Mouse (Mus musculus) limb, embryonic 13.5 days (tissue): ENCODE measurements at regions not wholly inside any gene's neighbourhood (a gene's known extent, or its start where the extent isn't known, plus 50 kb on each side); places are given as distances from the start of the nearest gene placed in this dataset.
"Not testable (repeated sequence)": the region's sequence is repeated elsewhere in the genome, so short reads cannot be mapped to it uniquely, and the experiment has no call there.

Experiments
- ATAC-seq: fragments of 200-750 bp; cut with Nextera tagmentation; 2 replicates; pipeline ENCODE4 v1.8.0; 2017; ENCODE audit warnings: low read depth, moderate number of reproducible peaks, moderate TSS enrichment; ENCODE audit not compliant: low FRiP score
- H3K27ac ChIP-seq: fragments of 300-500 bp; sonication (generic); 2 replicates; pipeline ENCODE4 v1.5.1; 2015; ENCODE audit warnings: inconsistent platforms, mild to moderate bottlenecking, moderate library complexity
- H3K27me3 ChIP-seq: fragments of 300-500 bp; sonication (generic); 2 replicates; pipeline ENCODE4 v1.6.1; 2015; ENCODE audit warnings: mild to moderate bottlenecking, inconsistent platforms
- H3K36me3 ChIP-seq: fragments of 300-500 bp; sonication (generic); 2 replicates; pipeline ENCODE4 v1.6.1; 2015; ENCODE audit warnings: inconsistent platforms, mild to moderate bottlenecking, moderate library complexity
- H3K4me1 ChIP-seq: fragments of 300-500 bp; sonication (generic); 2 replicates; pipeline ENCODE4 v1.6.1; 2015; ENCODE audit warnings: inconsistent platforms
- H3K4me2 ChIP-seq: fragments of 300-500 bp; sonication (generic); replicated peaks from 2 replicates; pipeline ENCODE4 v1.6.1; 2015; ENCODE audit warnings: inconsistent platforms, mild to moderate bottlenecking, moderate library complexity
- H3K4me3 ChIP-seq: fragments of 300-500 bp; sonication (generic); 2 replicates; pipeline ENCODE4 v1.5.1; 2015; ENCODE audit warnings: moderate library complexity, mild to moderate bottlenecking, inconsistent platforms
- H3K9ac ChIP-seq: fragments of 300-500 bp; sonication (generic); 2 replicates; pipeline ENCODE4 v1.6.1; 2015; ENCODE audit warnings: mild to moderate bottlenecking, inconsistent platforms
- H3K9me3 ChIP-seq: fragments of 300-500 bp; sonication (generic); 2 replicates; pipeline ENCODE4 v1.6.1; 2016; ENCODE audit warnings: inconsistent platforms
- WGBS: fragments of 180-500 bp; shearing (Covaris S2); methylation state at CpG from one replicate; pipeline ENCODE4 v1.1.7; 2015; 5-methylcytosine and 5-hydroxymethylcytosine counted together

DNA sequence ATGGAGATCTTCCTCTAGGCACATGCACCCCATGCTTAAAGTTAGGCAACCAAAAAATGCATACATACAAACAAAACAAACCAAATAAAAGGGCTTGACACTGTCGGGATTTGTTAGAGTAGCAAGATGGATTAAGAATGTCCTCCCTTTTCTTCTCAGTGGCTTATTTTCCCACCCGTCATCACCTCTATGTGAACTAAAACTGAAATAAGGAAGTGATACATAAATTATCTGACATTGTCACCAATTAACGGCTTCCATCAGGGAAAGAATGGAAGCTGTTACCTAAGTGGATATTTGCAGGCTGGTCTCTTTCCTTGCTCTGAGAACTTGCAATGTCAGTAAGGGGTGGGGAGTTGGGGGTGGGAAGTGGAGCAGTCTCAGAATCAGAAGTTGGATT, 541.5 kb downstream of the Diaph3 start:
- no peak overlapping the region for H3K27ac ChIP-seq
- WGBS = 51% methylated on average over 3 of the region's 3 CpGs
- H3K36me3 ChIP-seq = no peaks in the 10 kb centered on the region
- no peak overlapping the region for H3K4me2 ChIP-seq
- no peak overlapping the region for H3K9ac ChIP-seq
- no peak for ATAC-seq
- H3K4me1 ChIP-seq = no peaks in the 10 kb centered on the region
- H3K9me3 ChIP-seq = no peaks in the 10 kb centered on the region
- no peaks in the 10 kb centered on the region for H3K27me3 ChIP-seq
- H3K4me3 ChIP-seq = no peak overlapping the region

DNA sequence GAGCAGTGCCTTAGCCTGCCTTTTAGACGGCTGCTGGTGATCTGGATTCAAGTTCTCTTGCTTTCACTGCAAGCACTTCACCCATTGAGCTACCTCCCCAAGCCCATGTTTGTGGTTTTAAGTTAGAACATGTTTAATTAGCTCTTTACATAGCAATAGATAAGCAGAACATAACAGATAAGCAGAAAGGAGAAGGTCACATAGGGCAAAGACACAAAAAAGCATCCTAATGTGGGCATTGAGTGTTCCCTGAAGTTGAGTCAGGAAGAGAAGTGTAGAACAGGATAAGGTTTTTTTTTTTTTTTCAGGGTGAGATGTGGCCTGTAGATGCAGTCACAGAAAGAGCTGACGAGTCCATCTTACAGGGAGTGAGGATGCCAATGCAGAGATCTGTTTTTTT, 552.5 kb downstream of the Diaph3 start:
- Histone ChIP-seq H3K9ac (no peak overlapping the region), H3K36me3 (no peaks in the 10 kb centered on the region), H3K4me1 (no peaks in the 10 kb centered on the region), H3K4me3 (no peak overlapping the region), H3K27me3 (no peaks in the 10 kb centered on the region), H3K9me3 (no peaks in the 10 kb centered on the region), H3K27ac (no peak overlapping the region), H3K4me2 (no peak overlapping the region)
- WGBS = 85% methylated on average over 2 of the region's 2 CpGs
- no peak for ATAC-seq

DNA sequence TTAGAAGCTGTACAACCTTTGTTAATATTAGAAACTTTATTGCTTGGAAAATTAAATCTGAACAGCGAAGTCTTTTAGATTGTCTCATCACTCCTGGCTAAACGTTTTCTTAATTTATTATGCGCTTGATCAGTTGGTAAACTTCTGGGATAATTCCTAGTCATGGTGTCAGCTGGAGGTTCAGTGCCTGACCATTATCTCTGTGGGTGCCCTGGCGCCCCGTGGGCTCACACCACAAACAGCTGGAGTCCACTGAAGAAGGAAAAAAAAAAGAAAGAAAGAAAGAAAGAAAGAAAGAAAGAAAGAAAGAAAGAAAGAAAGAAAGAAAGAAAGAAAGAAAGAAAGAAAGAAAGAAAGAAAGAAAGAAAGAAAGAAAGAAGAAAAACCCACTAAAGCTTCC, 555.1 kb downstream of the Diaph3 start:
- H3K27me3 ChIP-seq, H3K4me2 ChIP-seq, H3K27ac ChIP-seq, H3K4me1 ChIP-seq, H3K36me3 ChIP-seq, H3K9me3 ChIP-seq, ATAC-seq, H3K4me3 ChIP-seq, H3K9ac ChIP-seq: not testable (repeated sequence)
- WGBS = 61% methylated on average over 5 of the region's 5 CpGs

DNA sequence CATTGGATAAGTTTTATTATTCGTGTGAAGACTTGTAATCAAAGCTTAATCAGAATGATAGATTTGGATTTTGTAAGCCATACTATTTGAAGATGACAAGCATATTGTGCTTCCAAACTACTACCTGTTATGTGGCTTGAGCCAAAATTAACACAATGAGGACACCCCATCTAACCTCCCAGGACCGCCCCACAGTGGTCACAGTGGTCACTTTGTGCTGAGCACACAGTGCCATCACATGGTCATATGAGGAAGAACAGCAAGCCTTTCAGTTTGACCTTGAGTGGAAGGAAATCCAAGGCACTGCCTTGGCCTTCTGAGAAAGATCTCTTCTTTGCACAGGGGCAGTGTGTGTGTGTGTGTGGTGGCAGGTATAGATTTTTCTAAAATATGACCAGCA, 578.3 kb downstream of the Diaph3 start:
- H3K9ac ChIP-seq = no peak overlapping the region
- no peaks in the 10 kb centered on the region for H3K27me3 ChIP-seq
- H3K36me3 ChIP-seq = no peaks in the 10 kb centered on the region
- no peaks in the 10 kb centered on the region for H3K9me3 ChIP-seq
- no peak for ATAC-seq
- 58% methylated on average over 2 of the region's 2 CpGs for WGBS
- H3K4me2 ChIP-seq = no peak overlapping the region
- H3K4me3 ChIP-seq = no peak overlapping the region
- H3K27ac ChIP-seq = no peak overlapping the region
- H3K4me1 ChIP-seq = no peaks in the 10 kb centered on the region

DNA sequence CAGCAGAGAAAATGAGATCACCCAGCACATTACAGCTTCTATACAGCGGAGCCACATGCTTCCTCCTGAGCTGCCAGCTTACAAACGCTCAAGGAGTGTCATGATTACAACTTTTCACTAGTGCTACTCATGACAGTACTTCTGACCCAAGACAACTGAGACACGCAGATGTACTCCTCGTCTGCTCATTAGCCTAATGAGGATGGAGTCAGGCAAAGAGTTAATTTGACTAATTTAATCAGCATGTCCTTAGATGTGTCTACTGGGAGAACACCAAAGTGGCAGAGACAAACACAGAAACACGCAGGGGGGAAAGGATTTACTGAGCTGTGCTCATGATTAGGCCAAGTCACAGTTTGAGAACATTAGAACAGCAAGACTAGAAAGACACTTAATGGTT, 603.0 kb downstream of the Diaph3 start:
- ATAC-seq = no peak
- no peaks in the 10 kb centered on the region for H3K4me1 ChIP-seq
- H3K27me3 ChIP-seq = no peaks in the 10 kb centered on the region
- H3K36me3 ChIP-seq = no peaks in the 10 kb centered on the region
- H3K4me2 ChIP-seq = no peak overlapping the region
- H3K9ac ChIP-seq = no peak overlapping the region
- no peak overlapping the region for H3K27ac ChIP-seq
- WGBS = 57% methylated on average over 5 of the region's 5 CpGs
- no peak overlapping the region for H3K4me3 ChIP-seq
- no peaks in the 10 kb centered on the region for H3K9me3 ChIP-seq

DNA sequence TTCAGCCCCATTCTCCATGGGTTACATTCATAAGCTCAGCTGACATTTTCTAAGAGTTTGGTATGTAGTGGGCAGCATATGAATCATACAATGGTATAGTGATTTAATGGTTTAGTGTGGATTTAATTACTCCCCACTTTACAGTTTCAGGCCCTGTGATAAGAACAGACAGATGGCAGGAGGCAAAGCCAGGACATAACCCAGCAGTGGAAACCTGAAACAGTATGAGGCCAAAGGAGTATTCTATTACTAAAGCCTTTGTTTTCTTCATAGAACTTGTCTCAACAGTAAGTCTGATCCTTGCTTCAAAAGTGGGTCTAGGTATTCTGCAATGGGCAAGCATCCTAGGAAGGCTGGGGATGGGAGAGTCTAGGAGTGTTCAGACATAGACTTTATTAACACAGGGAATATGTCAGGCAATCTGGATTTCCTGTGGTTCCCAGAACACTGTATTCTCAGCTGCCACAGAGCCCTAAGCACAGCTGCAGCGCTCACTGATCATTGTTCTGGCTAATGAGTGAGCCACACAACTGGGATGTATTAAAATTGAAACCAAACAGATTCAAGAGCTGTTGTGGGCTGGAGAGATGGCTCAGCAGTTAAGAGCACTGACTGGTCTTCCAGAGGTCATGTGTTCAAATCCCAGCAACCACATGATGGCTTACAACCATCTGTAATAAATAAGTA, 604.6 kb downstream of the Diaph3 start:
- no peak overlapping the region for H3K9ac ChIP-seq
- peak; percentile 51; the same call in 1 of the 2 replicates for ATAC-seq

DNA sequence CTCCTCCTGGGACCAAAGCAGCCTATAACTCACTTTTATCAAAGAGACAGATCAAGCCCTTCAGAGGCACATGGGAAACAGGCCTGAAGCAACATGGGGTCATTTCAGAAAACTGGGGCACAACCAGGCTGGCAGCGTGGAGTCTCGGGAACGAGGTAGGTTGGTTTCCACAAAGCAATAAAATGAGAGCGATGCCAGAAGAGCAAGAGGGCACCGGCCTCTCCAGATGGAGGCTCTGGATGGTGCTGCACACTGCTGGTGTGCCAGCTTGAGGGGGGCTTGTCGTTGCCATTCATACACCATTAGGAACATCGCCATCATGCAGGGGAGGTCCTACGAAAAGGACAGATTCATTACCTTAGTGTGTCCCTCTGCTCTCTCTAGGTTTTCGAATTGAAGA, 630.6 kb downstream of the Diaph3 start:
- no peak overlapping the region for H3K4me2 ChIP-seq
- no peaks in the 10 kb centered on the region for H3K36me3 ChIP-seq
- no peak overlapping the region for H3K4me3 ChIP-seq
- no peaks in the 10 kb centered on the region for H3K4me1 ChIP-seq
- no peak for ATAC-seq
- no peak overlapping the region for H3K9ac ChIP-seq
- H3K27me3 ChIP-seq = no peaks in the 10 kb centered on the region
- WGBS = 91% methylated on average over 9 of the region's 9 CpGs
- no peak overlapping the region for H3K27ac ChIP-seq
- no peaks in the 10 kb centered on the region for H3K9me3 ChIP-seq

More for the DNA sequence above, 604.6 kb downstream of the Diaph3 start:
- WGBS = 53% methylated on average over 1 of the region's 1 CpGs
- Histone ChIP-seq H3K36me3 (no peaks in the 10 kb centered on the region), H3K27me3 (no peaks in the 10 kb centered on the region), H3K4me1 (no peaks in the 10 kb centered on the region), H3K27ac (no peak overlapping the region), H3K9me3 (no peaks in the 10 kb centered on the region), H3K4me3 (no peak overlapping the region), H3K4me2 (no peak overlapping the region)

DNA sequence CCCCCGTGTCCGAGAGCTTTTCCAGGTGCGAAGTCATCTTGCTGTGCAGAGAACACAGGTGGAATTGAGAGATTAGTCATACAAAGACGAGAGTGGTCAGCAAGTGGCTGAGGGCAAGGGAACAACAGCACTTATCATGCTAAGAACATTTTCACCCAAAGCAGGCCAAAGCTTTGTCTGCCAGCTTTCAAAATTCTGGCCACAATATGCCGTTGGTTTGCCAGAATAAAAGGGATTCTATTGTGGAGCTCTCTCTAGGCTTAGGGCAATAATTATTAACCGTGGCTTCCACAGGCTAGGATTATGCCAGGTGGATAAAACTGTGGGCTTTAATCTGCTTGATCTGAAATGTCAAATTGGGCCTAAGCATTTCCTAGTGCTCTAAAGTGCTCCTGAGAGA, 631.3 kb downstream of the Diaph3 start:
- H3K27me3 ChIP-seq = no peaks in the 10 kb centered on the region
- H3K36me3 ChIP-seq = no peaks in the 10 kb centered on the region
- no peak for ATAC-seq
- no peak overlapping the region for H3K9ac ChIP-seq
- no peaks in the 10 kb centered on the region for H3K9me3 ChIP-seq
- H3K4me1 ChIP-seq = no peaks in the 10 kb centered on the region
- H3K4me2 ChIP-seq = no peak overlapping the region
- no peak overlapping the region for H3K27ac ChIP-seq
- 87% methylated on average over 6 of the region's 6 CpGs for WGBS
- no peak overlapping the region for H3K4me3 ChIP-seq

DNA sequence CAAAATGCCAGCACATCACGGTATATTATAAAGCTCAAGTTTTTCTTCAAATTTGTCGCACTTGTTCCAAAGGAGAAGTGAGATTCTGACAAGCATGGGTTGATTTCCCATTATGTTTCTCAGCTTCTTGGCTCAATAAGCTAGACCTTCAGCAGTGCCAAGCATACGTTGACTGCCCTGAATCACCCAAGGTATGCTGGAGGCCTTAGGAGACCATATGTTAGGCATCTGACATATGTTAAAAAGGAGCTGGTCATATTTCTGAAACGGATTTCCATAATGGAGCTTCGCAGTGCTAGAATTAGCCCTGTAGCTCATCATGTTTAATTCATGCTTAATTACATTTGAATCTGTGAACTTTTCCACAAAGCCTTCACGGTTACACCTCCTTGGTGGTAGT, 634.7 kb downstream of the Diaph3 start:
- H3K36me3 ChIP-seq = no peaks in the 10 kb centered on the region
- no peaks in the 10 kb centered on the region for H3K9me3 ChIP-seq
- H3K4me1 ChIP-seq = no peaks in the 10 kb centered on the region
- H3K9ac ChIP-seq = no peak overlapping the region
- no peaks in the 10 kb centered on the region for H3K27me3 ChIP-seq
- no peak overlapping the region for H3K4me2 ChIP-seq
- 85% methylated on average over 6 of the region's 6 CpGs for WGBS
- no peak overlapping the region for H3K27ac ChIP-seq
- no peak for ATAC-seq
- H3K4me3 ChIP-seq = no peak overlapping the region

DNA sequence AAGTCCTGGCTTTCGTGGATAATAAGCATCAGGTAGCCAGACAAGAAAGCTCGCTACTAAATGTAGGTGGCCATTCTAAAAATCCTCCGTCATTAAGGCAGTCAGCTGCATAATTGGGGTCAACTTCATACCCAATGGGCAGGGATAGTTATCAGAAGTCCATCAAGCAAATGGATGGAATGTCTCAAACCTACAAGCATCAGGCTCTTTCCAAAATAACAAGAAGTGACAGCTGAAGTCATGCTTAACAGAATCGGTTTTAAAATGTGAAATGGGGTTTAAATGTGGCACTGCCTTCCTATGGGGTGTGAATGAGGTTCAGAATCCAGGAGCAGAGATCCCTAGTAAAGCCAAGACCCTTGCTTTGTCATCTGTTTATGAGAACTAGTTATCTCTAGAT, 650.2 kb downstream of the Diaph3 start:
- H3K27ac ChIP-seq = no peak overlapping the region
- ATAC-seq = no peak
- H3K4me3 ChIP-seq = no peak overlapping the region
- H3K4me1 ChIP-seq = peaks cover 5% of the 10 kb centered on the region; the same call in 1 of the 2 replicates
- H3K4me2 ChIP-seq = no peak overlapping the region
- H3K27me3 ChIP-seq = no peaks in the 10 kb centered on the region
- no peak overlapping the region for H3K9ac ChIP-seq
- no peaks in the 10 kb centered on the region for H3K9me3 ChIP-seq
- 84% methylated on average over 4 of the region's 4 CpGs for WGBS
- no peaks in the 10 kb centered on the region for H3K36me3 ChIP-seq

DNA sequence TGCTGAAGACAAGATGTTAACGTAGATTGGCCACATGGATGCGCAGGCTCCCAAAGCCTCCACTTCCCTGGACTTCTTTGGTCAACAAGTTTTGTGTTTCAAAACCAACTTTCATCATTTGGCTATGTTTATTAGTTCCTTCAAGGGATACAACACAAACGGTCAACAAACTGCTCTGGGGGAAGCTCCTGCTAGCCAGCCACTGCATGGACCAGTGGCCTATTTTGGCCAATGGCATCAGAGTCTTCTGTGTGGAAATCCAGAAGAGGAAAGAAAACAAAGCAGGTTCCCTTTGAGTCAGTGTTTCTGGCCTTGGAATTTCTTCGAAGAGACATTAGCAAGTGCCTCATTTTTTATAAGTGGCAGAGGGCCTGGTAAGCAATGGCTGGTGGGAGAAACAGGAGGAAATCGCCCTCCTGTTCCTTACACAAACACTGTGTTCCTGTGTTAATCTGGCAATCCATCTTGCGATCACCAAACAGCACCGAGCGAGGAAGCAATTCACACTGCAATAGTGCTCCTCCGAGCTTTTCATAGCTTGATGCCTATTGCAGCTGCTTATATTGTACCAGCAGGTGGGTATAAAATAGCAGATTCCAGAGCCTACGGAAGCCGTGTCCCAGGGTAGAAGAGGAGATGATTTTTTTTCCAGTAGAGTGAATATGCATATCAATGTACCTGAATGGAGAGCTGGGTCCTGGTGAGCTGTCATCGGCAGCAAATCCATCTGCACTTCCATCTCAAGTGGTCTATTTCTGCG, 651.0 kb downstream of the Diaph3 start:
- H3K4me3 ChIP-seq = no peak overlapping the region
- H3K4me2 ChIP-seq = no peak overlapping the region

DNA sequence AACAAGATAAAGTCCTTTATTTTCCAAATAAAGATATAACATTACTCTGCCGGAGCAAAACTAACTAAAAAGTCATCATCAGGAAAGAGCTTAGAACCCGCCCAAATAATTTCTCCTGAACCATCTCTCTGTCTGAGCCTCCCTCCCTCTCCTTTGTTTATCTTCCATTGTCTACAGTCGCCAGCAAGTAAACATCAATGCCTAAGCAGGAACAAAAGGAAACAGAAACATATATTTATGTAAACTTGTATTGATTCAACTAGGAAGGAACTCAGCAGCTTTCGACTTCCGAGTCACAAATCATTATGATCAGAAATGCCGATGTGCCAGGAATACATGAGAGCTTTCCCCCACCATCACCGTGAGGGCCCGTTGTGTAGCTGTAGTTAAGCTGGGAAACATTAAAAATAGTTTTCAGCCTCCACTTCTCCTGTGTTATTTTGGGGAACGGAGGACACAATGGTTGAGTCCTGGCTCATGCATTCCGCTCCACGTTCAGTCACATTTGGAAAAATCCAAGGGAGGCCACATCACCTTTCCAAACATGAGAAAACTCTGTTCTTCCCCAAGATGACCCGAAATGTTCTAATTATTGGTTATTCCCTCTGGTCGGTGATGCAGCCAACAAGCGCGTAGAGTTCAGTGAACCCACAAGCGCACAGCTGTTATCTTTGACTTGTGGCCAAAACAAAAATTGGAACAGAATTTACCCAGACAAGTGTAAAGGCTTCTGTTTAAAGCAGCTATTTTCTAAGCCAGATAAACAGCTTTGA, 651.8 kb downstream of the Diaph3 start:
- ATAC-seq = no peak
- WGBS = 81% methylated on average over 16 of the region's 16 CpGs

More for the DNA sequence above, 651.0 kb downstream of the Diaph3 start:
- Histone ChIP-seq H3K27me3 (no peaks in the 10 kb centered on the region), H3K9ac (no peak overlapping the region), H3K27ac (no peak overlapping the region), H3K4me1 (peaks cover 5% of the 10 kb centered on the region; the same call in 1 of the 2 replicates), H3K36me3 (no peaks in the 10 kb centered on the region), H3K9me3 (no peaks in the 10 kb centered on the region)
- peak; percentile 48; the same call in 1 of the 2 replicates for ATAC-seq
- WGBS = 69% methylated on average over 13 of the region's 13 CpGs

More for the DNA sequence above, 651.8 kb downstream of the Diaph3 start:
- peaks cover 5% of the 10 kb centered on the region; the same call in 1 of the 2 replicates for H3K4me1 ChIP-seq
- no peak overlapping the region for H3K4me2 ChIP-seq
- no peaks in the 10 kb centered on the region for H3K27me3 ChIP-seq
- H3K4me3 ChIP-seq = no peak overlapping the region
- H3K9me3 ChIP-seq = no peaks in the 10 kb centered on the region
- no peak overlapping the region for H3K9ac ChIP-seq
- no peaks in the 10 kb centered on the region for H3K36me3 ChIP-seq
- H3K27ac ChIP-seq = no peak overlapping the region
